Mouse (Mus musculus) ES-Bruce4 (cell line): ENCODE data around the gene Prickle1.

Experiments used
- CTCF ChIP-seq: IDR thresholded peaks from one replicate; pipeline ENCODE4 v1.8.1; 2011; ENCODE audit warnings: low read depth, low read length
- EP300 ChIP-seq: IDR thresholded peaks from 2 replicates; pipeline ENCODE4 v1.6.1; 2011; ENCODE audit warnings: low read depth, low read length; ENCODE audit not compliant: insufficient read depth
- POLR2A ChIP-seq: IDR thresholded peaks from one replicate; pipeline ENCODE4 v1.8.1; 2011; ENCODE audit warnings: low read length; ENCODE audit not compliant: insufficient read depth

DNA sequence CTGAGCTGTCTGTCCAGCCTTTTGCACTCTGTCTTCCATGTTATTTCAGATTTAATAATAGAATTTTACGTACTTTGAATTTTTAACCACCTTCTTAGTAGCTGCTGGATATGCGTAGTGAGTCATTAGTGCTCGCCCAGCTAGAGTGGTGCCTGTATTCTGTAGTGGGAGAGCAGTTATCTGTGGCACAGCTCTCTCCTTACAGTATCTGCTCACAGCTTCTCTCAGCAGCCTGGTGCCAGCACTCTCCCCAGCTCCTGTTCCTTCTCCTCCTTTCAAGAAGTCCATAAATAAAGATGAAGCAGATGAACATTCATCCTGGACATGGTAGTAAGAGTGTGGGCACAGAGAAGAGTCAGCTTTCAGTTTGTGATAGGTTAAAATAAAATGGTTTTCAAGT is 121.4 kb downstream of the Prickle1 start:
- TF ChIP-seq EP300 (no peak), POLR2A (no peak), CTCF (no peak)
